Mouse (Mus musculus) embryonic facial prominence, embryonic 13.5 days (tissue): ENCODE measurements at regions not wholly inside any gene's neighbourhood (a gene's known extent, or its start where the extent isn't known, plus 50 kb on each side); places are given as distances from the start of the nearest gene placed in this dataset.
A peak's percentile ranks its signal among the peaks of the same experiment; 100 is the strongest.
"Not testable (repeated sequence)": the region's sequence is repeated elsewhere in the genome, so short reads cannot be mapped to it uniquely, and the experiment has no call there.

ENCODE experiments used
- ATAC-seq: fragments of 200-750 bp; cut with Nextera tagmentation; 2 replicates; pipeline ENCODE4 v1.8.0; 2017; ENCODE audit warnings: low read depth; ENCODE audit not compliant: insufficient number of reproducible peaks, insufficient read depth, low FRiP score, low TSS enrichment
- H3K27ac ChIP-seq: fragments of 300-500 bp; sonication (generic); 2 replicates; pipeline ENCODE4 v1.5.1; 2015; ENCODE audit warnings: moderate library complexity, mild to moderate bottlenecking, inconsistent platforms
- H3K27me3 ChIP-seq: fragments of 300-500 bp; sonication (generic); 2 replicates; pipeline ENCODE4 v1.6.1; 2015; ENCODE audit warnings: mild to moderate bottlenecking, inconsistent platforms
- H3K36me3 ChIP-seq: fragments of 300-500 bp; sonication (generic); 2 replicates; pipeline ENCODE4 v1.6.1; 2015; ENCODE audit warnings: mild to moderate bottlenecking, inconsistent platforms
- H3K4me1 ChIP-seq: fragments of 300-500 bp; sonication (generic); 2 replicates; pipeline ENCODE4 v1.6.1; 2015; ENCODE audit warnings: inconsistent platforms
- H3K4me2 ChIP-seq: fragments of 300-500 bp; sonication (generic); 2 replicates; pipeline ENCODE4 v1.6.1; 2015; ENCODE audit warnings: moderate library complexity, mild to moderate bottlenecking, inconsistent platforms
- H3K4me3 ChIP-seq: fragments of 300-500 bp; sonication (generic); 2 replicates; pipeline ENCODE4 v1.5.1; 2015; ENCODE audit warnings: mild to moderate bottlenecking, inconsistent platforms
- H3K9ac ChIP-seq: fragments of 300-500 bp; sonication (generic); 2 replicates; pipeline ENCODE4 v1.6.1; 2015; ENCODE audit warnings: mild to moderate bottlenecking, inconsistent platforms
- H3K9me3 ChIP-seq: fragments of 300-500 bp; sonication (generic); 2 replicates; pipeline ENCODE4 v1.6.1; 2016; ENCODE audit warnings: inconsistent platforms
- WGBS: fragments of 180-500 bp; shearing (Covaris S2); methylation state at CpG from one replicate; pipeline ENCODE4 v1.1.7; 2015; ENCODE audit warnings: mixed read lengths; 5-methylcytosine and 5-hydroxymethylcytosine counted together

DNA sequence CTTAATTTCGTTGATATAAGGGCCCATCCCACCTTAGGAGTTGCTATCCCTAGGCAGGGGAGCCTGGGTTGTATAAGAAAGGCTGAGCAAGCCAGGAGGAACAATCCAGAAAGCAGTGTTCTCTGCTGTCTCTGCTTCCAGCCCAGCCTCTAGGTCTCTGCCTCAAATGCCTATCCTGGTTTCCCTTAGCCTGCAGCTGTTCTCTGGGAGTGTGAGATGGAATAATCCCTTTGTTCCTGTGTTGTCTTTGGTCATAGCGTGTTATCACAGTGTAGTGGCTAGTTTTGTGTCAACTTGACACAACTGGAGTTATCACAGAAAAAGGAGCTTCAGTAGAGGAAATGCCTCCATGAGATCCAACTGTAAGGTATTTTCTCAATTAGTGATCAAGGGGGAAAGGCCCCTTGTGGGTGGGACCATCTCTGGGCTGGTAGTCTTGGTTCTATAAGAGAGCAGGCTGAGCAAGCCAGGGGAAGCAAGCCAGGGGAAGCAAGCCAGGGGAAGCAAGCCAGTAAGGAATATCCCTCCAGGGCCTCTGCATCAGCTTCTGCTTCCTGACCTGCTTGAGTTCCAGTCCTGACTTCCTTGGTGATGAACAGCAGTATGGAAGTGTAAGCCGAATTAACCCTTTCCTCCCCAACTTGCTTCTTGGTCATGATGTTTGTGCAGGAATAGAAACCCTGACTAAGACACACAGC, 64.0 kb downstream of the Rhob start:
- ATAC-seq, H3K36me3 ChIP-seq, H3K9ac ChIP-seq, H3K9me3 ChIP-seq, H3K4me2 ChIP-seq, H3K4me3 ChIP-seq, H3K27me3 ChIP-seq, H3K27ac ChIP-seq: not testable (repeated sequence)
- peaks cover 48% of the 10 kb centered on the region for H3K4me1 ChIP-seq
- WGBS = 85% methylated on average over 3 of the region's 3 CpGs

GRCm38 (mm10) chr12:8428228-8428990, 71.4 kb downstream of the Rhob start:
- Histone ChIP-seq H3K27ac (no peak overlapping the region), H3K27me3 (no peaks in the 10 kb centered on the region), H3K4me3 (no peak overlapping the region), H3K9ac (no peak overlapping the region), H3K9me3 (no peaks in the 10 kb centered on the region), H3K36me3 (no peaks in the 10 kb centered on the region), H3K4me2 (no peak overlapping the region), H3K4me1 (peaks cover 17% of the 10 kb centered on the region)
- no peak for ATAC-seq
- 60% methylated on average over 5 of the region's 5 CpGs for WGBS

- Histone ChIP-seq H3K4me2 (no peak overlapping the region), H3K4me3 (no peak overlapping the region)
Measured at GRCm38 (mm10) chr12:8424515-8424914, 75.3 kb downstream of the Rhob start.

DNA sequence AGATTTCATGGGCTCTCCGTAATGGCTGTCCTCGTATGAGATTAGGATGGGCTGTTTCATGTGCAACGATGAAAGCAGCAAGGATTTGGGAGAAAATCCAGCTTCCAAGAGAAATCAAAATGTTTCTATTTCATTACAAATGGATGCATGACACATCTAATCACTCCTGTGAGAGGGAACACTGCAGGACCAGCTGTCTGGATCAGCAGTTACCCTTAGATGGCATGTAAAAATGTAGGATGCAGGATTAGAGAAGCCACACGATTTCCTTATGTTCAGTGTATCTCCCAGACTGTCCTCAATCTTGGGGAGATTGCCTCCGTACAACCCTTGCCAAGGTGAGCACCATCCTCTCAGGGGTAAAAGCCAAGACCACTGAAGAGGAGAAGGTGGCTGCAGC, 77.1 kb downstream of the Rhob start:
- whole genome bisulfite sequencing = 42% methylated on average over 5 of the region's 5 CpGs
- Histone ChIP-seq H3K4me3 (no peak overlapping the region), H3K9ac (no peak overlapping the region), H3K27ac (no peak overlapping the region), H3K9me3 (no peaks in the 10 kb centered on the region), H3K27me3 (no peaks in the 10 kb centered on the region), H3K4me2 (no peak overlapping the region), H3K36me3 (no peaks in the 10 kb centered on the region), H3K4me1 (peaks cover 5% of the 10 kb centered on the region)
- ATAC-seq = no peak

More at GRCm38 (mm10) chr12:8424515-8424914, 75.3 kb downstream of the Rhob start:
- Histone ChIP-seq H3K9ac (no peak overlapping the region), H3K36me3 (no peaks in the 10 kb centered on the region), H3K4me1 (peaks cover 9% of the 10 kb centered on the region), H3K27me3 (no peaks in the 10 kb centered on the region), H3K9me3 (no peaks in the 10 kb centered on the region), H3K27ac (no peak overlapping the region)
- no peak for ATAC-seq
- WGBS = 88% methylated on average over 6 of the region's 6 CpGs

- Histone ChIP-seq H3K9me3 (no peaks in the 10 kb centered on the region), H3K4me1 (peaks cover 5% of the 10 kb centered on the region), H3K4me2 (no peak overlapping the region), H3K36me3 (no peaks in the 10 kb centered on the region), H3K4me3 (no peak overlapping the region), H3K27me3 (no peaks in the 10 kb centered on the region), H3K9ac (no peak overlapping the region), H3K27ac (peak overlapping the region; percentile 56)
- 0 out of 2 replicates have a peak, but pooled peaks have one; percentile 11 for ATAC-seq
- 92% methylated on average over 3 of the region's 3 CpGs for WGBS
Measured at GRCm38 (mm10) chr12:8421271-8421567, 78.6 kb downstream of the Rhob start.

DNA sequence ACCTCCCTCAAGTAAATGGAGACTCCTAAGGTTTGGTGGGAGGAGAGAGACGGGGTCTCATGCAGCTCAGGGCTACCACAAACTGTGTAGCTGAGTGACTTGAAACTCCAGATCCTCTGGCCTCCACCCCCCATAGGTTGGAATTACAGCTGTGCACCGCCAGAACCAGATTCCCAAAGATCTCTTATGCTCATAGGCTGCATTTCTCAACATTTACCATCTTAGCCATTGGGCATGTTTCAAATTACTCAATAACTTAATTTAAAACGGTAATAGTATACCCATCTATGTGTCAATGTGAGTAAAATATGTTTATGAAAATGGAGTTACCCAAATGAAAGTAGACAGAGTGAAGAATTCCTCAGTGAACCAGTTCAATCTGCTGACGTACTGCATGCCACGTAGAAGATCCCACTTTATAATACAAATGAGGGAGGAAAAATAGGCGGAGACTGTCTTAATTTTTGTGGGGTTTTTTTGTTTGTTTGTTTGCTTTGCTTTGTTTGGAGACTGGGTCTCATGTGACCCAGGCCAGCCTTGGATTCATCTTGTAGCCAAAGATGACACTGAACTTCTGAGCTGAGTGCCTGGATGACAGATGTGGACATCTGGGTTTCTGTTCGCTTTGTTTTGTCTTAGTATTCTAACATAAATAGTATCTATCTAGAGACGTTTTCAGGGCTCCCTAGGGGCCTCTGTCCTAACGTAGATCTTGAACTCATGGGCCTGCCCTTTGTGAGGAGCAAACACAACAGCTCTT, 79.1 kb downstream of the Rhob start:
- H3K27ac ChIP-seq = peak overlapping the region; percentile 56
- no peak overlapping the region for H3K4me3 ChIP-seq
- no peak overlapping the region for H3K9ac ChIP-seq
- 34% methylated on average over 9 of the region's 9 CpGs for WGBS
- 0 out of 2 replicates have a peak, but pooled peaks have one; percentile 46 for ATAC-seq
- H3K9me3 ChIP-seq = no peaks in the 10 kb centered on the region
- no peak overlapping the region for H3K4me2 ChIP-seq
- no peaks in the 10 kb centered on the region for H3K27me3 ChIP-seq
- H3K36me3 ChIP-seq = no peaks in the 10 kb centered on the region
- H3K4me1 ChIP-seq = peaks cover 5% of the 10 kb centered on the region

DNA sequence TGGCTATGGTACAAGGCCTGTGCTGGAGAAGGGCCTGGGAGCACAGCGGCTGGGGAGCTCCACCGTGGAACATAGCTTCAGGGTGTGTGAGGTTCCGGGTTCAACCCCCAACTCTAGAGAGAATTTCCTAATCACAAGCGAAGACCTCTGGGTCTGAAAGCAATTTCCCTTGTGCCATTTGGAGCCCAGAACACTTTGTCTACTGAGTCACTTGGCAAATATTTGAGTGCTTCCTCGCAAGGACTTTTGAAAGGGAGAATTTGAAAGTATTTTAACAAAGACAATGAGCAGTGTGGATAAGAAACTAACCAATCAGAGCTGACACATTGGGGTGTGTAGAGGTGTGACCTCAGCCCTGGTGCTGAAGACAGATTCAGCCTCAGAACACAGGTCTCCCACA, 80.9 kb downstream of the Rhob start:
- ATAC-seq = no peak
- Histone ChIP-seq H3K9ac (no peak overlapping the region), H3K27ac (no peak overlapping the region), H3K4me1 (peaks cover 5% of the 10 kb centered on the region), H3K27me3 (no peaks in the 10 kb centered on the region), H3K4me3 (no peak overlapping the region), H3K36me3 (no peaks in the 10 kb centered on the region), H3K9me3 (no peaks in the 10 kb centered on the region), H3K4me2 (no peak overlapping the region)
- WGBS = 54% methylated on average over 5 of the region's 5 CpGs

GRCm38 (mm10) chr12:8417127-8417790, 82.5 kb downstream of the Rhob start:
- no peaks in the 10 kb centered on the region for H3K27me3 ChIP-seq
- no peak for ATAC-seq
- peaks cover 5% of the 10 kb centered on the region for H3K4me1 ChIP-seq
- no peak overlapping the region for H3K4me3 ChIP-seq
- no peaks in the 10 kb centered on the region for H3K9me3 ChIP-seq
- no peaks in the 10 kb centered on the region for H3K36me3 ChIP-seq
- WGBS = 61% methylated on average over 8 of the region's 8 CpGs
- H3K27ac ChIP-seq = no peak overlapping the region
- no peak overlapping the region for H3K4me2 ChIP-seq
- H3K9ac ChIP-seq = no peak overlapping the region

- Histone ChIP-seq H3K9ac (no peak overlapping the region), H3K4me3 (no peak overlapping the region), H3K27me3 (no peaks in the 10 kb centered on the region), H3K27ac (no peak overlapping the region), H3K4me2 (no peak overlapping the region), H3K36me3 (no peaks in the 10 kb centered on the region), H3K9me3 (no peaks in the 10 kb centered on the region), H3K4me1 (peaks cover 10% of the 10 kb centered on the region)
- 93% methylated on average over 2 of the region's 2 CpGs for WGBS
- no peak for ATAC-seq
Measured at GRCm38 (mm10) chr12:8412125-8412524, 87.7 kb downstream of the Rhob start.

- Histone ChIP-seq H3K36me3 (no peaks in the 10 kb centered on the region), H3K4me1 (peaks cover 10% of the 10 kb centered on the region), H3K4me2 (no peak overlapping the region), H3K27ac (no peak overlapping the region), H3K4me3 (no peak overlapping the region), H3K27me3 (no peaks in the 10 kb centered on the region), H3K9ac (no peak overlapping the region), H3K9me3 (no peaks in the 10 kb centered on the region)
- no peak for ATAC-seq
- WGBS = 54% methylated on average over 24 of the region's 24 CpGs
Measured at GRCm38 (mm10) chr12:8410410-8411341, 89.1 kb downstream of the Rhob start.
